Mouse (Mus musculus): ENCODE data around the gene Pou3f3.

DNA sequence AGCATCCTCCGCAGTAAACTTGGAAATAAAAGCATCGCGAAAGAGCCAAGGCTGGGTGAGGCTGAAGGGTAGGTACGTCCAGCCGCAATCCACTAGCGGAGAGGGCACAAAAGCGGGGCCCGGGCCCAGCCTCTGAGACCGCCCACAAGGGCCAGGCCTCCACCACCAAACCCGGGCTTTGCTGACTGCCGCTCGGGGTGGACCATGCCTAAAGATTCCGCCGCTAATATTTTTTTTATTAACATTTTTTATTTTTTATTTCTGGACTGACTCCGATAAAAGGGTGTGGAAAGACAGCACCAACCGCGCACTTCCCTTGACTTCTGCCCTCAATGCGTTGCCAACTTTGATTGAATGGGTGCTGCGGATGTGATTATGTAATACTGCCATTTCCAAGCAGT, 3.9 kb downstream of the Pou3f3 start:
- no peak for TF ChIP-seq CTCF (IDR thresholded peaks at IDR 0.05; ENCODE audit: insufficient read depth, low read length)
- TF ChIP-seq POLR2A (IDR thresholded peaks at IDR 0.05; ENCODE audit: borderline replicate concordance, extremely low read depth, low read depth, low read length), result no peak

All from lung, adult 2 months (tissue).